Comparison of ENCODE assay signal across 32 mouse cellular contexts in the genomic region with DNA sequence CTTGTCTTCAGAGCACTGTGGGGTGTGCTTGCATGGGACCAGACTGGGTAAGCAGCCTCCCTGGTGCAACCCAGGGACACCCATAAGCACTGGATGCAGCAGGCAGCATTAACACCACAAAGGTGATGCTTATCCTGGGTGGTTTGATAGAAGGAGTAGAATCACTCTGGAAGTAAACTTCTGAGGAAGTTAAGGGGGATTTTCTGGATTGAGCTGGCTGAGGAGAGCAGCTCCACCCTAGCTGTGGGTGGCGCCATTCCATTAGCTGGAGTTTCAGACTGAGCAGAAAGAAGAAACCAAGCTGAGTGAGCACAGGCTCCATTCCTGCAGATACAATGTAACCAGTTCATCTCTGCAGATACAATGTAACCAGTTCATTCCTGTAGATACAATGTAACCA. TPM values are rescaled to one million over a fixed set of nuclear protein-coding genes. Genes with fewer than 3 reads are reported as not detected.
DNase-seq lines count a peak whose midpoint lies in the region; ATAC-seq and TF ChIP-seq lines count a peak whose summit lies in the region.
"Had no signal": no experiment of that assay in that cellular context is flagged by ENCODE, and none has a peak within 500 bp of the region (broad histone marks: within the 10 kb centered on the region; RNA-seq: fewer than 3 reads in every experiment).

No protein-coding gene starts in this region.

- no peak overlapping the region for H3K4me2 ChIP-seq in hindbrain, postnatal 0 days (ENCODE audit: low read depth, low read length)
- no peak overlapping the region for H3K4me2 ChIP-seq in hindbrain, embryonic 16.5 days (ENCODE audit: low read length)
- no peak overlapping the region for H3K4me2 ChIP-seq in lung, embryonic 14.5 days
- H3K4me2 ChIP-seq: hindbrain, embryonic 12.5 days; limb, embryonic 12.5 days; liver, embryonic 12.5 days; midbrain, embryonic 15.5 days had no signal

- no peak for ATAC-seq in hindbrain, postnatal 0 days
- ATAC-seq in hindbrain, embryonic 16.5 days: no peak
- peak; percentile 23; the same call in 1 of the 2 replicates for ATAC-seq in lung, embryonic 14.5 days (ENCODE audit: insufficient read depth)
- ATAC-seq in erythroblast, adult 5-6 weeks (replicated peaks; ENCODE audit: low FRiP score, poor library complexity, severe bottlenecking): no peak
- ATAC-seq: forebrain, embryonic 14.5 days; liver, embryonic 12.5 days; liver, postnatal 0 days; lung, postnatal 0 days; midbrain, embryonic 15.5 days had no signal

- H3K27ac ChIP-seq in hindbrain, postnatal 0 days: no peak overlapping the region
- H3K27ac ChIP-seq in hindbrain, embryonic 16.5 days (ENCODE audit: low read depth, low read length): no peak overlapping the region
- no peak overlapping the region for H3K27ac ChIP-seq in lung, embryonic 14.5 days (ENCODE audit: low read depth)
- H3K27ac ChIP-seq: hindbrain, embryonic 12.5 days; limb, embryonic 12.5 days; liver, embryonic 12.5 days; macrophage; midbrain, embryonic 15.5 days had no signal

- H3K27me3 ChIP-seq in hindbrain, postnatal 0 days (ENCODE audit: insufficient read depth, low read length): no peaks in the 10 kb centered on the region
- no peaks in the 10 kb centered on the region for H3K27me3 ChIP-seq in hindbrain, embryonic 16.5 days (replicated peaks; ENCODE audit: control insufficient read depth, insufficient read depth, low read length)
- no peaks in the 10 kb centered on the region for H3K27me3 ChIP-seq in lung, embryonic 14.5 days (ENCODE audit: insufficient read depth, low read length)

- no peak overlapping the region for H3K9ac ChIP-seq in hindbrain, postnatal 0 days (replicated peaks; ENCODE audit: low read length)
- H3K9ac ChIP-seq in hindbrain, embryonic 16.5 days (ENCODE audit: low read depth, low read length): no peak overlapping the region
- H3K9ac ChIP-seq in lung, embryonic 14.5 days: no peak overlapping the region
- H3K9ac ChIP-seq: hindbrain, embryonic 12.5 days; limb, embryonic 12.5 days; liver, embryonic 12.5 days; liver, postnatal 0 days; midbrain, embryonic 15.5 days had no signal

- peak; percentile 33 for TF ChIP-seq CTCF in hindbrain, postnatal 0 days (IDR thresholded peaks at IDR 0.05; ENCODE audit: low read depth)
- TF ChIP-seq CTCF in lung, embryonic 14.5 days (IDR thresholded peaks at IDR 0.05; ENCODE audit: low read depth): no peak

- WGBS in hindbrain, postnatal 0 days: 59% methylated on average over 1 of the region's 1 CpGs
- WGBS in hindbrain, embryonic 16.5 days: 58% methylated on average over 1 of the region's 1 CpGs
- 72% methylated on average over 1 of the region's 1 CpGs for WGBS in lung, embryonic 14.5 days

- H3K9me3 ChIP-seq in hindbrain, postnatal 0 days (ENCODE audit: low read length): 0 out of 2 replicates have a peak, but pooled peaks cover 3% of the 10 kb centered on the region
- no peaks in the 10 kb centered on the region for H3K9me3 ChIP-seq in hindbrain, embryonic 16.5 days (ENCODE audit: control insufficient read depth, low read length)
- H3K9me3 ChIP-seq in lung, embryonic 14.5 days (ENCODE audit: low read depth, low read length): no peaks in the 10 kb centered on the region
- H3K9me3 ChIP-seq: hindbrain, embryonic 12.5 days; limb, embryonic 12.5 days; liver, embryonic 12.5 days; midbrain, embryonic 15.5 days had no signal

- DNase-seq in hindbrain, postnatal 0 days (ENCODE audit: low spot score): no peak
- DNase-seq in lung, embryonic 14.5 days: no peak
- no peak for DNase-seq in lung, postnatal 4 days
- DNase-seq in ZHBTc4 (ENCODE audit: low read depth, low spot score): peak; percentile 93
- DNase-seq in cerebellum, adult 11 months: no peak
- no peak for DNase-seq in heart, adult 9 months (ENCODE audit: low spot score in 2 of 2)
- DNase-seq: adrenal gland, postnatal 36 days; cerebellum, adult 8-10 months; cerebellum, postnatal 25 days; kidney, adult 18-20 months; kidney, postnatal 4 days; liver, postnatal 0 days; right cerebral cortex, postnatal 25 days; thymus, adult 18-20 months; thymus, postnatal 25 days had no signal

- no peaks in the 10 kb centered on the region for H3K4me1 ChIP-seq in hindbrain, postnatal 0 days (ENCODE audit: insufficient read depth, low read length)
- no peaks in the 10 kb centered on the region for H3K4me1 ChIP-seq in hindbrain, embryonic 16.5 days (ENCODE audit: control insufficient read depth, insufficient read depth, low read depth, low read length)
- no peaks in the 10 kb centered on the region for H3K4me1 ChIP-seq in lung, embryonic 14.5 days (ENCODE audit: insufficient read depth)
- H3K4me1 ChIP-seq: hindbrain, embryonic 12.5 days; liver, embryonic 12.5 days; midbrain, embryonic 15.5 days had no signal

- no peak overlapping the region for H3K4me3 ChIP-seq in hindbrain, postnatal 0 days (ENCODE audit: low read length)
- H3K4me3 ChIP-seq in hindbrain, embryonic 16.5 days (ENCODE audit: low read length): no peak overlapping the region
- H3K4me3 ChIP-seq in lung, embryonic 14.5 days (ENCODE audit: low read depth, low read length): no peak overlapping the region
- H3K4me3 ChIP-seq: hindbrain, embryonic 12.5 days; limb, embryonic 12.5 days; liver, embryonic 12.5 days; midbrain, embryonic 15.5 days had no signal

- H3K36me3 ChIP-seq in hindbrain, postnatal 0 days (ENCODE audit: insufficient read depth, low read length): no peaks in the 10 kb centered on the region
- no peaks in the 10 kb centered on the region for H3K36me3 ChIP-seq in hindbrain, embryonic 16.5 days (ENCODE audit: control insufficient read depth, insufficient read depth, low read length)
- no peaks in the 10 kb centered on the region for H3K36me3 ChIP-seq in lung, embryonic 14.5 days (ENCODE audit: insufficient read depth)
- H3K36me3 ChIP-seq: G1E; hindbrain, embryonic 12.5 days; limb, embryonic 12.5 days; liver, embryonic 12.5 days; midbrain, embryonic 15.5 days had no signal

RNA-seq across cellular contexts. Expression of a gene that starts 20.1 kb away (rescaled TPM):
- total RNA-seq in hindbrain, postnatal 0 days (2014; rRNA removed): not detected in 2 replicates
- polyA plus RNA-seq in hindbrain, postnatal 0 days (2015; fragmentation: Nextera tagmentation; extraction: Ambion mirVana): not detected in 2 replicates
- 0.24 and 0.29 TPM in 2 replicates for polyA plus RNA-seq in hindbrain, embryonic 16.5 days (2015; fragmentation: Nextera tagmentation; extraction: Ambion mirVana)
- polyA plus RNA-seq in lung, embryonic 14.5 days (2014; fragmentation: Nextera tagmentation; extraction: Ambion mirVana): 0.34 TPM in 1 of 2 replicates, not detected in the other
- total RNA-seq in erythroblast, adult 5-6 weeks (2015; ENCODE audit: low replicate concordance): not detected in 2 replicates
- not detected in 2 replicates for total RNA-seq in erythroblast, adult 5-6 weeks (2017; ENCODE audit: low replicate concordance)
- total RNA-seq: adrenal gland, adult 18-20 months; adrenal gland, postnatal 36 days; G1E; gastrocnemius, adult 18-20 months; heart, adult 8-10 months; left cerebral cortex, postnatal 10 days; neutrophil, adult 5-6 weeks had no signal
- polyA plus RNA-seq: G1E; heart, embryonic 14.5 days; kidney, embryonic 16.5 days; liver, embryonic 12.5 days; liver, postnatal 0 days; lung, postnatal 0 days; macrophage had no signal

RNA-seq across cellular contexts. Expression of a gene that starts 46.5 kb away (rescaled TPM):
- total RNA-seq in hindbrain, postnatal 0 days (2014; rRNA removed): 12.1 and 14.8 TPM in 2 replicates
- polyA plus RNA-seq in hindbrain, postnatal 0 days (2015; fragmentation: Nextera tagmentation; extraction: Ambion mirVana): 6.7 and 8.5 TPM in 2 replicates
- 3.4 and 3.5 TPM in 2 replicates for polyA plus RNA-seq in hindbrain, embryonic 16.5 days (2015; fragmentation: Nextera tagmentation; extraction: Ambion mirVana)
- not detected in 2 replicates for polyA plus RNA-seq in lung, embryonic 14.5 days (2014; fragmentation: Nextera tagmentation; extraction: Ambion mirVana)
- total RNA-seq in erythroblast, adult 5-6 weeks (2015; ENCODE audit: low replicate concordance): not detected in 2 replicates
- 0.28 TPM in 1 of 2 replicates, not detected in the other for total RNA-seq in erythroblast, adult 5-6 weeks (2017; ENCODE audit: low replicate concordance)
- total RNA-seq: G1E; neutrophil, adult 5-6 weeks had no signal
- polyA plus RNA-seq: forebrain, embryonic 14.5 days; G1E; kidney, embryonic 16.5 days; limb, embryonic 12.5 days; liver, embryonic 12.5 days; macrophage had no signal
